Mouse (Mus musculus) CH12F3 (cell line): ENCODE results near the gene Arhgap15.

ENCODE experiments used
- in situ Hi-C: fragments of 300-500 bp; cut with MboI; formaldehyde crosslinking; loops from 2 replicates; pipeline ENCODE4 v1.14.3; 2020; ENCODE audit warnings: low sequenced_read_pairs

Arhgap15 gene

GRCm38 (mm10) chr2:44148550-44149100, 400.0 kb downstream of the Arhgap15 start:
- in situ Hi-C loops, result no loop called here

DNA sequence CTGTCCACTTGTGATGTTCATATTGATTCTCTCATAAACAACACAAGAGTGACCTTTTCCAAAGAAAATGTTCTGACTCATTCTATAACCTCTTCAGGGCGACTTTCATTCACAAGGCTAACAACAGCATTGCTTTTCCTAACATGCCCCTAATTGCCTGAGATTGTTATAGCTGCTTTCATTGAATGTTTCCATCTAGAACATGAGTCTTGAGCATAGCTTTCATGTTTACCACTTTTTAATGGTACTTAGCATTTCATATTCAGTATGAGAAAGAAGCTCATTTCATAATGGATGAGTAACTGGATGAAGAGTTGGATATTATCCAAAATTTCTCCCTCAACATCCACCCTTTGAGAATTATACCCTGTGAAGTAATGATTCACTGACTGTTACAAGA, 403.7 kb downstream of the Arhgap15 start:
- in situ Hi-C loops, result no loop called here

- in situ Hi-C loops, result no loop called here
Measured at GRCm38 (mm10) chr2:44160358-44160757, 411.7 kb downstream of the Arhgap15 start.

DNA sequence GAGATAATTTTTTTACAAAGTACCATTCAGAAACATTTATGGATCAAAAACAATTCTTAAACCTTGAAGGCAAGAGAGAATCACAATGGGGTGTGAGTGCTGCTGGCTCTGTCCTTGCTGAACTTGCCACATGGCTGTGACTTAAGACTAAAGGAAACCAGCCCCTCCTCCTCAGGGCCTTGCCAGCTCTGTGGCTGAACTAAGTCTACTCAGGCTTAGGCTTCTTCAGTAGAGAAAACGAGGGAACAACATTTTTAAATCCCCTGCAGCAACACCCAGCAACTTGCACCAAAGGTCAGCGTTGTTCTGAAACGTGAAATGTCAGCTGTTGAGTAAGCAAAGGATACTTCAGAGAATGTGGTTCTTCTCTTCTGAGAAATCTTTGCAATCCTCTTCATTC, 417.2 kb downstream of the Arhgap15 start:
- in situ Hi-C loops, result no loop called here

- in situ Hi-C loops, result no loop called here
Measured at GRCm38 (mm10) chr2:44166716-44167115, 418.1 kb downstream of the Arhgap15 start.

- in situ Hi-C loops, result no loop called here
Measured at GRCm38 (mm10) chr2:44184476-44184875, 435.9 kb downstream of the Arhgap15 start.

GRCm38 (mm10) chr2:44190749-44191148, 442.1 kb downstream of the Arhgap15 start:
- in situ Hi-C loops, result no loop called here

GRCm38 (mm10) chr2:44192058-44192457, 443.4 kb downstream of the Arhgap15 start:
- in situ Hi-C loops, result no loop called here

DNA sequence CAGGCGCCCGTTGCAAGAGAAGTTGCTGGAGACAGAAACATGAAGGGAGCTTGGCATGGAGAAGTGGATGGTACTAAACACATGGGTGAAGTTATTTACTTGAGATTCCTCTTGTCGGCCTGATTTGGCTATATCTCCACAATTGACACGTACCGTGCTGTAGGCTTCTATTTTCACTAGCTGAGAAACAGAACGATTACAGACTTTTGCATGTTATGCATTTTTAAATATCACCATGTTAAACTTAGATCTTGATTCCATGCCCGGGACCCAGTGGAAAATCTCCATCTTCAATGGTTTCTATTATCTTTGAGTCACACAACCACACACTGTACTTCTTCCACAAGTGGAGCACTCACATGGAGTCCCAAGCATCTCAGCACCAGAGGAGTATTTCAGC, 466.9 kb downstream of the Arhgap15 start:
- in situ Hi-C loops, result no loop called here

- in situ Hi-C loops, result no loop called here
Measured at GRCm38 (mm10) chr2:44217811-44218210, 469.2 kb downstream of the Arhgap15 start.

GRCm38 (mm10) chr2:44218317-44218716, 469.7 kb downstream of the Arhgap15 start:
- in situ Hi-C loops, result no loop called here

GRCm38 (mm10) chr2:44221686-44222085, 473.1 kb downstream of the Arhgap15 start:
- in situ Hi-C loops, result no loop called here

- in situ Hi-C loops, result no loop called here
Measured at GRCm38 (mm10) chr2:44222176-44222753, 473.6 kb downstream of the Arhgap15 start.

- in situ Hi-C loops, result no loop called here
Measured at GRCm38 (mm10) chr2:44234856-44235255, 486.2 kb downstream of the Arhgap15 start.

DNA sequence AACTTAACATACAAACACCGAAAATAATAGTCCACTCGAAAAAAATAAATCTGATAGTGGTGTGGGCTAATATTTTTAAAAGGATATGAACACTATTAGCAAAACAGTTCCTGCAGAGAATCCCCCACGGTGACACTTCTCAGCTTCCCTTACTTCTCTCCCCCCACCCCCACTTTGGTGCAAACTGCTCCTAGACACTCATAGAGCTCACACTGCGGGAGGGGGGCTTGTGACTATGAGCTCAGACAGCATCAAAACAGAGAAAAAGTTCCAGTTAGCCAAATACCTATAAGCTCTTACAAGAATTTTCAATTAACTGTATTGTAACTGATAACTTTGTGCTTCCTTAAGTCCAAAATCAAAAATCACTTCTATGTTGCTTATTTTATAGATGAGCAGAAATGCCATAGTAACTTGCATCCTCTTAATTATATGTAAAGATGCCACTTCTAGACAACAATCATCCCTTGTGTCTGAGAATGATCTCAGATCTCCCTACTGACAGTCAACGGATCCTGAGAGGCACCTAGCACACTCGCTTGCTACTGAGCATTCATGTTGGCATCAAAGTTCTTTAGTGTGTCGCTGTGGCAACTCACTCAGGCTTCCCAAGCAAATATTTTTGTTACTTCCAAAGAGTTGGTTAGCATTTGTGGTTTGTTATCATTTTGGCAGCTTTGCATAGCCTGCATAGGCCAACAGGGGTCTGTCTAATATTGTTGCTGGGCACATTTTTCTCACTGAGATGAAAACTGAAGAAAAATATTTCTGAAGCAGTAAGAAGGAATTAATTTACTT, 493.2 kb downstream of the Arhgap15 start:
- in situ Hi-C loops, result no loop called here

- in situ Hi-C loops, result no loop called here
Measured at GRCm38 (mm10) chr2:44242628-44243255, 494.1 kb downstream of the Arhgap15 start.

DNA sequence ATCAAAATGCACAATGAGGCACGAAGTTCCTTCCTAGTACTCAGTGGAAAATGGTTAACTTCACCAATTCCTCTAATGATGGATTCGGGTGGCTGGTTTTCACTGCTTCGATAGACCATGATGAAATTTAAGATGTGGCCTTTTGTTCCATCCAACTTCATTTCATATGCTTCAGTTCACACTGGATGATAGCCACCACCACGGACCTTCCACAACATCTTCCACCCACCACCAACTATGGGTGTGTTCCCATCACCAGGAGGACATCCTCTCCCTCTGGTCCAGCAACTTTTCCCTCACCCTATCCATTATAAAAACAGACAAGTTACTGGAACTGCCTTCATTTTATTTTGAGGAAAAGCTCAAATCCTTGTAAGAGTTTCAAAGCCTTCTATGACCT, 506.7 kb downstream of the Arhgap15 start:
- in situ Hi-C loops, result no loop called here

DNA sequence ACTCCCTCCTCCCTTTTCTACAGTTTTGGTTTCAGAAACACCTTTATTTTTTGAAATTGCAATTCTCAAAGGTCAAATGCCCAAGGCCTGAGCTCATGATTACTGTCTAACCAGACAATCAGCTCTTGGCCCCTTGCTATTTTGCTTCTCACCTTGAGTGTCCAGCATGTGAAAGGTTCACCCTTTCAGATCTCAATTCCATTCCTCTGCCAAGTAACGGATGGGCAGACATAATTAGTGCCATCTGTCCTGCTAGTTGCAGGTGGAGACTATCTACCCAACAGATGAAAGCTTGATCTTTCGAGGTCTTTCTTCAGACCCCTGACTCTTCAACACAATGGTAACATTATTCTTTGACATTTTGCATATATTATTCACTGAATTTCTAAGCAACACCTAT, 509.3 kb downstream of the Arhgap15 start:
- in situ Hi-C loops, result no loop called here

GRCm38 (mm10) chr2:44271455-44272346, 523.1 kb downstream of the Arhgap15 start:
- in situ Hi-C loops, result no loop called here

DNA sequence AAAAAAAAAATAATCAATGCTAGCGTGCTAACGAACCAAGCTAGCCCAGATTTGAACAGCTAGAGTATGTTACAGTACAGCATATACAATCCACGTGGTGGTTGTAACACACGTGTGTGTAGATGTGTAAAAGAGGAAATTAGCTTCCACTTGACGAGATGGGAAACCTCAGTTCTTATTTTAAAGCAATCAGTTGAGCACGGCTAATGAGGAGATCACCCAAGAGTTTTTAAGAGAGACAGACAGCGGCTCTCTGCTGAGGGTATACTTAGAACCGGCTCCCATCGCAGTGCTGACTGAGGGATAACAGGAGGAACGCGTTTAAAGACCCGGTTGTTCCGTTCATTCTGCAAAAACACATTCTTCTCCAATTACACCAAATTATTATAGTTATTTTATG, 524.0 kb downstream of the Arhgap15 start:
- in situ Hi-C loops, result no loop called here

- in situ Hi-C loops, result no loop called here
Measured at GRCm38 (mm10) chr2:44274425-44274824, 525.8 kb downstream of the Arhgap15 start.
